Mouse (Mus musculus): ENCODE measurements around the gene Auh. TPM values are rescaled to one million over a fixed set of nuclear protein-coding genes. Genes with fewer than 3 reads are reported as not detected.

The Auh gene
- polyA plus RNA-seq, 1 experiment from 2014 or later, result 33.6 TPM

DNA sequence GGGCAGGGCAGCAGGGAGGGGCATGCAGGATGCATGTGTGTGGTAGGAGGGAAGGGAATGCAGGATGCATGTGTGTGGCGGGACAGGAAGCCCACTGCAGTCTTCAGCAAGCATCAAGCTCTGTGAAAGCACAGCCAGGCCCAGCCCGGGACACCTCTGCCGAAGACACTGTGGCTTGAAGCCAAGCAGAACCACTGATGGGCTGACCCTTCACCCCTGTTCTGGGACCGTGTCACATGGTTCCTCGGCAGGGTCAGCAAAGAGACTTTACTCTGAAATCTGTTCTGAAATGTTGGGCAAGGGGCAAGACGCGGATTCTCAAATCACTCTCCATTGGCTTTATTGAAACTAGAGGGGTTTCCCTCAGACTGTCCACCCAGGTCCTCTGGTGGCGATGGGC, 94.9 kb downstream of the Auh start:
- ATAC-seq (ENCODE audit: insufficient number of reproducible peaks, low FRiP score, low TSS enrichment, low read depth), result no peak
- H3K4me2 ChIP-seq (ENCODE audit: low read depth, severe bottlenecking), result no peak overlapping the region
- H3K4me3 ChIP-seq (ENCODE audit: low read depth, low read length), result no peak overlapping the region
- H3K36me3 ChIP-seq (ENCODE audit: control insufficient read depth, insufficient read depth, low read length), result no peaks in the 10 kb centered on the region
- H3K4me1 ChIP-seq (ENCODE audit: control insufficient read depth, insufficient read depth, low read length), result no peaks in the 10 kb centered on the region
- no peaks in the 10 kb centered on the region for H3K9me3 ChIP-seq (ENCODE audit: control insufficient read depth, low read length)
- H3K9ac ChIP-seq (ENCODE audit: low read length), result no peak overlapping the region
- 89% methylated on average over 8 of the region's 8 CpGs for WGBS
- H3K27me3 ChIP-seq (ENCODE audit: control insufficient read depth, insufficient read depth, low read length), result no peaks in the 10 kb centered on the region
- no peak for DNase-seq (ENCODE audit: low spot score)
- H3K27ac ChIP-seq (replicated peaks; ENCODE audit: low read depth, low read length), result no peak overlapping the region

DNA sequence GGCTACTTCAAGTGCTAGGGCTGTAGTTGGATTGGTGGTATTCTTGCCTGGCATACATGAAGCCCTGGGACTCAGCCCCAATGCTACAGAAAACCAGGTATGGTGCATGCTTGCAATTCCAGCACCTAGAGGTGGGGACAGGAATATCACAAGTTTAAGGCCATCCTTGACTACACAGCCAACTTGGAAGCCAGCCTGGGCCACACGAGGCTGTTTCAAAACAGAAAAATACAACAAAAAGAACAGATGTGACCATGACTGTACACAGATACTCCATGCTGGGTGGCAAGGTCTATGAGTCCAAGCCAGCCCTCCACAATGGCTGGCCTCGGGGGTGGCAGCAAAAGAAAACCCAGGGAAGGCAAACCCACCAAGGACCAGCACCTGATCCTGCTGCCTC, 95.7 kb downstream of the Auh start:
- H3K9me3 ChIP-seq (ENCODE audit: control insufficient read depth, low read length), result no peaks in the 10 kb centered on the region
- DNase-seq (ENCODE audit: low spot score) (no peak), ATAC-seq (ENCODE audit: insufficient number of reproducible peaks, low FRiP score, low TSS enrichment, low read depth) (no peak)
- no peak overlapping the region for H3K4me2 ChIP-seq (ENCODE audit: low read depth, severe bottlenecking)
- H3K27ac ChIP-seq (replicated peaks; ENCODE audit: low read depth, low read length), result no peak overlapping the region
- H3K36me3 ChIP-seq (ENCODE audit: control insufficient read depth, insufficient read depth, low read length), result no peaks in the 10 kb centered on the region
- H3K27me3 ChIP-seq (ENCODE audit: control insufficient read depth, insufficient read depth, low read length), result no peaks in the 10 kb centered on the region
- 95% methylated on average over 2 of the region's 2 CpGs for WGBS
- no peaks in the 10 kb centered on the region for H3K4me1 ChIP-seq (ENCODE audit: control insufficient read depth, insufficient read depth, low read length)
- no peak overlapping the region for H3K9ac ChIP-seq (ENCODE audit: low read length)
- H3K4me3 ChIP-seq (ENCODE audit: low read depth, low read length), result no peak overlapping the region

DNA sequence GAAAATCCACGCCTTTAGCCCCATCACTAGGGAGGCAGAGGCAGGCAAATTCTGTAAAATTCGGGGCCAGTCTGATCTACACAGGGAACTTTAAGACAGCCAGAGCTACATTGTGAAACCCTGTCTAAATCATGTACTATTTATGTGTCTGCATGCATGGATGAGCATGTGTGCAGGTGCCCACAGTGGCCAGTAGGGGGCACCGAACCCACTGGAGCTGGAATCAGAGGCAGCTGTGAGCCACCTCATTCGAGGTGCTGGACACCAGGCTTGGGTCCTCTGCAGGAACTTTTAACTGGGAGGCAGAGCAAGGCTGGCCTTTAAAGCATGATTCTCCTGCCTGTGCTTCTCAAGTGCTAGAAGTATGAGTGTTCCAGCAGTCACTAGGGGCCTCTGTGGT, 96.3 kb downstream of the Auh start:
- Histone ChIP-seq H3K4me1 (ENCODE audit: control insufficient read depth, insufficient read depth, low read length) (0 out of 2 replicates have a peak, but pooled peaks cover under 1% of the 10 kb centered on the region), H3K4me2 (ENCODE audit: low read depth, severe bottlenecking) (no peak overlapping the region), H3K9me3 (ENCODE audit: control insufficient read depth, low read length) (no peaks in the 10 kb centered on the region), H3K36me3 (ENCODE audit: control insufficient read depth, insufficient read depth, low read length) (no peaks in the 10 kb centered on the region), H3K27me3 (ENCODE audit: control insufficient read depth, insufficient read depth, low read length) (no peaks in the 10 kb centered on the region), H3K9ac (ENCODE audit: low read length) (no peak overlapping the region), H3K4me3 (ENCODE audit: low read depth, low read length) (no peak overlapping the region), H3K27ac (replicated peaks; ENCODE audit: low read depth, low read length) (no peak overlapping the region)
- DNase-seq (ENCODE audit: low spot score) (no peak), ATAC-seq (ENCODE audit: insufficient number of reproducible peaks, low FRiP score, low TSS enrichment, low read depth) (no peak)
- WGBS, result 77% methylated on average over 4 of the region's 4 CpGs

DNA sequence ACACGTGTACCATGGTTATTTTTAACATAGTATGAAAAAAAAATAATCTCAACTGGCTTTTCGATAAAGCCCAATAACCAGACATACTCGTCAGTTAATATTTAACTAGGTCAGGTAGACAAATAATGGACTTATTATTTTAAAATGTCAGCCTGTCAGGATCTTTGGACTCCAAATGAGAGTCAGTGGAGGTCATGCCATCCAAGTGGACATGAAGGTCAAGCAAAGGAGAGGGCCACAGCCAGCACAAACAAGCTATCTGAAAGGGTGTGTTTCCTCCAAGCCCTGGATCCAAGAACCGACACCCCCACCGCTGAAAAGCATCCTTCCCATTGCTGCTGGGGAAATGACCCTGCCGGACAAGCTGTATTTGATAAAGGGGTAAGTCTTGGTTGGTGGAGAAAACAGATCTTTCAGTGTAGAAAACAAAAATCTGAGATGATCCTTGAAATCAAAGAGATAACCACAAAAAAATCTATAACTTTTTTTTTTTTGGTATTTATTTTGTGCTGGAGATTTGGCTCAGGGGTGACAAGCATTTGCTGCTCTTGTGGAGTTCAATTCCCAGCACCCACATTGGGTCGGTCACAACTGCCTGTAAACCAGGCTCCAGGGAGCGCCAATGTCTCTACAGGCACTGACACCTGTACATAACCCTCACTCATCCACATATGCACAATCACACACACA, 96.9 kb downstream of the Auh start:
- Histone ChIP-seq H3K9me3 (ENCODE audit: control insufficient read depth, low read length) (no peaks in the 10 kb centered on the region), H3K27ac (replicated peaks; ENCODE audit: low read depth, low read length) (no peak overlapping the region), H3K36me3 (ENCODE audit: control insufficient read depth, insufficient read depth, low read length) (no peaks in the 10 kb centered on the region), H3K4me2 (ENCODE audit: low read depth, severe bottlenecking) (no peak overlapping the region), H3K4me1 (ENCODE audit: control insufficient read depth, insufficient read depth, low read length) (0 out of 2 replicates have a peak, but pooled peaks cover 2% of the 10 kb centered on the region), H3K27me3 (ENCODE audit: control insufficient read depth, insufficient read depth, low read length) (no peaks in the 10 kb centered on the region), H3K9ac (ENCODE audit: low read length) (no peak overlapping the region), H3K4me3 (ENCODE audit: low read depth, low read length) (no peak overlapping the region)
- WGBS, result 93% methylated on average over 8 of the region's 8 CpGs
- DNase-seq (ENCODE audit: low spot score) (no peak), ATAC-seq (ENCODE audit: insufficient number of reproducible peaks, low FRiP score, low TSS enrichment, low read depth) (no peak)

DNA sequence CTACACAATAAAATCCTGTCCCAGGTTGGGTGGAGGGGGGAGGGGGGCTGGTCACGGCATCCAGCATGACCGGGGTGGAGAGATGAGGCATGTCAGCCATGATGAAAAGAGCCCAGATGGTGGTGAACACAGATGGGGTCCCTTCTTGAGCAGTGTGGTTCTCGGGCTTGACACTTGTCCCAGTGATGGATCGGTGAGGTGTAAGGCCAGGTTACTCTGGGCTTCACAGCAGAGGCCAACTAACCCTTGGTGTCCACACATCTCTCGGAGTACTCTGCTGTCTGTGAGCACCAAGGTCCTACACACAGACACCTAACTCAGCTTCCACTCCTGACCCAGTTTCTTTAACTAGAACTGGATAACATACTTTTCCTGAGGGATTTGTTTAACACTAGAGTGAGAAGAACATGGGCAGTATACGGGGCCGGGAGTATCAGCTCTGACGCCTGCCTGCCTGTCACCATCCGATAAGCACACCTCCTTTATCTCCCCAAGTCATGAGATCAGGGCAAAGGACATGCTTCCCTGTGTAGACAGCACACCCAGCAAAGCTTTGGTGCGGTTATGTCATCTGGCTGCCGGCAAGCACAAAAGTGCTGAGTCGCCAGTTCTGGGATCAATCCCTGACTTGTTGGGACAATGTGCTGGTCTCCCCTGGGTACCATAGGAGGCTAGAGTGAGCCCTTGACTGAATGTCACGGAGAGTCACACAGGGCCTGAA, 98.3 kb downstream of the Auh start:
- no peak for DNase-seq (ENCODE audit: low spot score)
- H3K9me3 ChIP-seq (ENCODE audit: control insufficient read depth, low read length), result no peaks in the 10 kb centered on the region
- no peak overlapping the region for H3K4me3 ChIP-seq (ENCODE audit: low read depth, low read length)
- no peaks in the 10 kb centered on the region for H3K36me3 ChIP-seq (ENCODE audit: control insufficient read depth, insufficient read depth, low read length)
- 0 out of 2 replicates have a peak, but pooled peaks cover 2% of the 10 kb centered on the region for H3K4me1 ChIP-seq (ENCODE audit: control insufficient read depth, insufficient read depth, low read length)
- 88% methylated on average over 13 of the region's 13 CpGs for WGBS
- H3K27ac ChIP-seq (replicated peaks; ENCODE audit: low read depth, low read length), result no peak overlapping the region
- no peaks in the 10 kb centered on the region for H3K27me3 ChIP-seq (ENCODE audit: control insufficient read depth, insufficient read depth, low read length)
- no peak for ATAC-seq (ENCODE audit: insufficient number of reproducible peaks, low FRiP score, low TSS enrichment, low read depth)
- H3K4me2 ChIP-seq (ENCODE audit: low read depth, severe bottlenecking), result no peak overlapping the region
- no peak overlapping the region for H3K9ac ChIP-seq (ENCODE audit: low read length)

DNA sequence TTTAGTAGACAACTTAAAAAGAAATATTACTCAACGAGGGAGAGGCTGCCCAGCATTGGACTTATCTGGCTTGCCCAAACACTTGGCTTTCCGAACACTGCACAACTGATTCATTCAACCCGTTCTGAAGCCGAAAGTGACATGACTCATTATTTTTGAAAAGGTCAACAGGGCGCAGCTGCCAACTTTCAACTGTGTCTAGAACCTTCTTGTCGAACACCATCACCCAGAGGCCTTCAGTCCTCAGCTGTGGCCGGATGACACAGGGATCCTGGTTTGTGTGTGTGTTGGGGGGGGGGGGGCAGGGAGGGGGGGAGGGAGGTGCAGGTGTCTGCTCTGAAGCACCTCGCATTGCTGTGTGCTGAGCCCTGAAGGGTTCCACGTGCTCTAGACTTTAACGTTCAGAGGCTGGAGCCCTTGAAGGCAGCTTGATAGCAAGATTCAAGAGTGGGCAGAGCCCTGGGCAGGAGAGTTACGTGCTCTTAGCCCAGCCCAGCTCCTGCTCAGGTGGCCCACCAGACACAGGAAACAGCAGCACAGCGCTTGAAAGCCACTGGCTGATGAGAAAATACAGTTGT, 100.4 kb downstream of the Auh start:
- Histone ChIP-seq H3K9ac (ENCODE audit: low read length) (no peak overlapping the region), H3K4me3 (ENCODE audit: low read depth, low read length) (no peak overlapping the region), H3K9me3 (ENCODE audit: control insufficient read depth, low read length) (no peaks in the 10 kb centered on the region), H3K27me3 (ENCODE audit: control insufficient read depth, insufficient read depth, low read length) (no peaks in the 10 kb centered on the region), H3K27ac (replicated peaks; ENCODE audit: low read depth, low read length) (no peak overlapping the region), H3K36me3 (ENCODE audit: control insufficient read depth, insufficient read depth, low read length) (no peaks in the 10 kb centered on the region), H3K4me1 (ENCODE audit: control insufficient read depth, insufficient read depth, low read length) (0 out of 2 replicates have a peak, but pooled peaks cover 2% of the 10 kb centered on the region), H3K4me2 (ENCODE audit: low read depth, severe bottlenecking) (no peak overlapping the region)
- WGBS, result 71% methylated on average over 12 of the region's 12 CpGs
- ATAC-seq (ENCODE audit: insufficient number of reproducible peaks, low FRiP score, low TSS enrichment, low read depth) (no peak), DNase-seq (ENCODE audit: low spot score) (no peak)

DNA sequence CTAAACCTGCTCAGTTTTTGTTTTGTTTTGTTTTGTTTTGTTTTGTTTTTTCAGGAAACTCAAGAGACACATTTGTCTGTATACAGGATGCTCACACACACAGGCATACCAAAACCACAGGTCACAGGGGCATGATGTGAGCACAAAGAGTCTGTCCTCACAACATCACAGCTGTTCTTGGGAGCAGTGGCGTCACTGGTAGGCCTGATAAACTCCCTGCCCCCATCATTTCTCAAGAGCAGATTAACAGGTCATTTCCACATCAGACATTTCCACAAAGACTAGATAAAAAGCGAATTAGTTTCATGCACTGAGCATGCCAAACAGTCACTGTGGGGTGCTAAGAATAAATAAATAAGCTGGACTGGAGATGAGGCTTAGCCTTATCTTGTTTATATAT, 101.3 kb downstream of the Auh start:
- no peak for DNase-seq (ENCODE audit: low spot score)
- H3K9ac ChIP-seq (ENCODE audit: low read length), result no peak overlapping the region
- H3K4me2 ChIP-seq (ENCODE audit: low read depth, severe bottlenecking), result no peak overlapping the region
- H3K27me3 ChIP-seq (ENCODE audit: control insufficient read depth, insufficient read depth, low read length), result no peaks in the 10 kb centered on the region
- ATAC-seq (ENCODE audit: insufficient number of reproducible peaks, low FRiP score, low TSS enrichment, low read depth), result no peak
- H3K4me1 ChIP-seq (ENCODE audit: control insufficient read depth, insufficient read depth, low read length), result 0 out of 2 replicates have a peak, but pooled peaks cover 2% of the 10 kb centered on the region
- H3K9me3 ChIP-seq (ENCODE audit: control insufficient read depth, low read length), result no peaks in the 10 kb centered on the region
- H3K36me3 ChIP-seq (ENCODE audit: control insufficient read depth, insufficient read depth, low read length), result no peaks in the 10 kb centered on the region
- WGBS, result 63% methylated on average over 2 of the region's 2 CpGs
- H3K4me3 ChIP-seq (ENCODE audit: low read depth, low read length), result no peak overlapping the region
- no peak overlapping the region for H3K27ac ChIP-seq (replicated peaks; ENCODE audit: low read depth, low read length)

DNA sequence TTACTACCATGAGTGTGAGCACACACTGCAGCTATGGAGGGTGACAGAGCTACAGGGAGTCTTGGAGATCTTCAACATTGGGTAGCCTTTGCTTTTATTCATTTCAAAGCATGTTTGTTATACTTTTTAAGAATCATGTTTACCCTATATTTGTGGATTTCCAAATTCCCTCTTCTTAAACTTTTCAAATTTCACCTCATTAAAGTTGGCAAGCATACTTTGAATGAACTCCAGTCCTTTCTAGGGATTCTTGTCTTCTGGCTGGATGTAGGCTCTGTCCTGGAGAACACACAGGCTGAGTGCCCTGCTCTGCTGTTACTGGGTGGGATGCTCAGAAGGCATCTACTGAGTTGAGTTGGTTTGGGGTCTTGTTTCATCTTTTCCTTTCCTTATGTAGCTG, 102.8 kb downstream of the Auh start:
- Histone ChIP-seq H3K4me1 (ENCODE audit: control insufficient read depth, insufficient read depth, low read length) (peaks cover 13% of the 10 kb centered on the region), H3K27me3 (ENCODE audit: control insufficient read depth, insufficient read depth, low read length) (no peaks in the 10 kb centered on the region), H3K4me2 (ENCODE audit: low read depth, severe bottlenecking) (no peak overlapping the region), H3K36me3 (ENCODE audit: control insufficient read depth, insufficient read depth, low read length) (no peaks in the 10 kb centered on the region), H3K4me3 (ENCODE audit: low read depth, low read length) (no peak overlapping the region), H3K9me3 (ENCODE audit: control insufficient read depth, low read length) (no peaks in the 10 kb centered on the region), H3K9ac (ENCODE audit: low read length) (no peak overlapping the region), H3K27ac (replicated peaks; ENCODE audit: low read depth, low read length) (no peak overlapping the region)
- DNase-seq (ENCODE audit: low spot score) (no peak), ATAC-seq (ENCODE audit: insufficient number of reproducible peaks, low FRiP score, low TSS enrichment, low read depth) (no peak)
